Mouse (Mus musculus) bone marrow macrophage, adult 2 months (primary cell): ENCODE results near the gene Tmem269.
A peak's percentile ranks its signal among the peaks of the same experiment; 100 is the strongest.

Experiments used
- CTCF ChIP-seq: IDR thresholded peaks from 2 replicates; pipeline ENCODE4 v1.5.1; 2012; ENCODE audit warnings: low read depth, mild to moderate bottlenecking, low read length, moderate library complexity
- POLR2A ChIP-seq: IDR thresholded peaks from 2 replicates; pipeline ENCODE4 v1.6.1; 2012; ENCODE audit warnings: mild to moderate bottlenecking, low read depth, low read length, borderline replicate concordance

GRCm38 (mm10) chr4:119238661-119239060 lies 20.6 kb upstream of the Tmem269 start:
- TF ChIP-seq POLR2A (no peak), CTCF (0 out of 2 replicates have a peak, but pooled peaks have one; percentile 0)
